Mouse (Mus musculus): ENCODE measurements at regions not wholly inside any gene's neighbourhood (a gene's known extent, or its start where the extent isn't known, plus 50 kb on each side); places are given as distances from the start of the nearest gene placed in this dataset.
A peak's percentile ranks its signal among the peaks of the same experiment; 100 is the strongest.

GRCm38 (mm10) chr14:91539181-91539580, 2351.3 kb downstream of the Pcdh9 start:
- Histone ChIP-seq H3K4me3 (replicated peaks; ENCODE audit: insufficient read depth, low read depth, low read length) (no peak overlapping the region), H3K27me3 (ENCODE audit: control insufficient read depth, insufficient read depth, low read length) (no peaks in the 10 kb centered on the region), H3K27ac (ENCODE audit: insufficient read depth, low read length) (no peak overlapping the region), H3K4me1 (ENCODE audit: control insufficient read depth, insufficient read depth, low read length) (no peaks in the 10 kb centered on the region)
- DNase-seq: no peak
- TF ChIP-seq CTCF (IDR thresholded peaks at IDR 0.05; ENCODE audit: borderline replicate concordance, insufficient read depth, low read depth, low read length) (no peak), POLR2A (IDR thresholded peaks at IDR 0.05; ENCODE audit: borderline replicate concordance, insufficient read depth, low read length) (no peak)

- DNase-seq: no peak
- no peaks in the 10 kb centered on the region for H3K27me3 ChIP-seq (ENCODE audit: control insufficient read depth, insufficient read depth, low read length)
- no peak overlapping the region for H3K27ac ChIP-seq (ENCODE audit: insufficient read depth, low read length)
- H3K4me1 ChIP-seq (ENCODE audit: control insufficient read depth, insufficient read depth, low read length): no peaks in the 10 kb centered on the region
- no peak overlapping the region for H3K4me3 ChIP-seq (replicated peaks; ENCODE audit: insufficient read depth, low read depth, low read length)
- WGBS: 30% methylated on average over 1 of the region's 1 CpGs
- TF ChIP-seq POLR2A (IDR thresholded peaks at IDR 0.05; ENCODE audit: borderline replicate concordance, insufficient read depth, low read length) (no peak), CTCF (IDR thresholded peaks at IDR 0.05; ENCODE audit: borderline replicate concordance, insufficient read depth, low read depth, low read length) (no peak)
These were observed 2355.5 kb downstream of the Pcdh9 start for GRCm38 (mm10) chr14:91534931-91535330.

- H3K27me3 ChIP-seq (ENCODE audit: control insufficient read depth, insufficient read depth, low read length): no peaks in the 10 kb centered on the region
- H3K27ac ChIP-seq (ENCODE audit: insufficient read depth, low read length): no peak overlapping the region
- no peak for TF ChIP-seq CTCF (IDR thresholded peaks at IDR 0.05; ENCODE audit: borderline replicate concordance, insufficient read depth, low read depth, low read length)
- no peak for TF ChIP-seq POLR2A (IDR thresholded peaks at IDR 0.05; ENCODE audit: borderline replicate concordance, insufficient read depth, low read length)
- WGBS: 0% methylated on average over 1 of the region's 1 CpGs
- H3K4me3 ChIP-seq (replicated peaks; ENCODE audit: insufficient read depth, low read depth, low read length): no peak overlapping the region
- no peaks in the 10 kb centered on the region for H3K4me1 ChIP-seq (ENCODE audit: control insufficient read depth, insufficient read depth, low read length)
- peak; percentile 50 to 90 for DNase-seq
These were observed 2392.0 kb downstream of the Pcdh9 start for GRCm38 (mm10) chr14:91498449-91498848.

- Histone ChIP-seq H3K4me1 (ENCODE audit: control insufficient read depth, insufficient read depth, low read length) (peaks cover 3% of the 10 kb centered on the region), H3K27me3 (ENCODE audit: control insufficient read depth, insufficient read depth, low read length) (no peaks in the 10 kb centered on the region), H3K27ac (ENCODE audit: insufficient read depth, low read length) (no peak overlapping the region), H3K4me3 (replicated peaks; ENCODE audit: insufficient read depth, low read depth, low read length) (no peak overlapping the region)
- 70% methylated on average over 3 of the region's 3 CpGs for WGBS
- DNase-seq: no peak
- TF ChIP-seq POLR2A (IDR thresholded peaks at IDR 0.05; ENCODE audit: borderline replicate concordance, insufficient read depth, low read length) (no peak), CTCF (IDR thresholded peaks at IDR 0.05; ENCODE audit: borderline replicate concordance, insufficient read depth, low read depth, low read length) (no peak)
These were observed 2412.1 kb downstream of the Pcdh9 start for GRCm38 (mm10) chr14:91478358-91478870.

- 27% methylated on average over 3 of the region's 3 CpGs for WGBS
- peak in 1 of 2 experiments; percentile 81 for DNase-seq
- Histone ChIP-seq H3K27me3 (ENCODE audit: control insufficient read depth, insufficient read depth, low read length) (no peaks in the 10 kb centered on the region), H3K4me1 (ENCODE audit: control insufficient read depth, insufficient read depth, low read length) (no peaks in the 10 kb centered on the region; the same call in 1 of the 2 replicates), H3K27ac (ENCODE audit: insufficient read depth, low read length) (no peak overlapping the region), H3K4me3 (replicated peaks; ENCODE audit: insufficient read depth, low read depth, low read length) (no peak overlapping the region)
- TF ChIP-seq CTCF (IDR thresholded peaks at IDR 0.05; ENCODE audit: borderline replicate concordance, insufficient read depth, low read depth, low read length): no peak
- no peak for TF ChIP-seq POLR2A (IDR thresholded peaks at IDR 0.05; ENCODE audit: borderline replicate concordance, insufficient read depth, low read length)
These were observed 2426.6 kb downstream of the Pcdh9 start for GRCm38 (mm10) chr14:91463910-91464309.

- 96% methylated on average over 2 of the region's 2 CpGs for WGBS
- Histone ChIP-seq H3K4me1 (ENCODE audit: control insufficient read depth, insufficient read depth, low read length) (no peaks in the 10 kb centered on the region; the same call in 1 of the 2 replicates), H3K27ac (ENCODE audit: insufficient read depth, low read length) (no peak overlapping the region), H3K4me3 (replicated peaks; ENCODE audit: insufficient read depth, low read depth, low read length) (no peak overlapping the region), H3K27me3 (ENCODE audit: control insufficient read depth, insufficient read depth, low read length) (no peaks in the 10 kb centered on the region)
- no peak for TF ChIP-seq CTCF (IDR thresholded peaks at IDR 0.05; ENCODE audit: borderline replicate concordance, insufficient read depth, low read depth, low read length)
- no peak for TF ChIP-seq POLR2A (IDR thresholded peaks at IDR 0.05; ENCODE audit: borderline replicate concordance, insufficient read depth, low read length)
- DNase-seq: no peak
These were observed 2427.8 kb downstream of the Pcdh9 start for GRCm38 (mm10) chr14:91462671-91463070.

- no peak for DNase-seq
- Histone ChIP-seq H3K4me1 (ENCODE audit: control insufficient read depth, insufficient read depth, low read length) (no peaks in the 10 kb centered on the region), H3K4me3 (replicated peaks; ENCODE audit: insufficient read depth, low read depth, low read length) (no peak overlapping the region), H3K27ac (ENCODE audit: insufficient read depth, low read length) (no peak overlapping the region), H3K27me3 (ENCODE audit: control insufficient read depth, insufficient read depth, low read length) (no peaks in the 10 kb centered on the region)
- no peak for TF ChIP-seq POLR2A (IDR thresholded peaks at IDR 0.05; ENCODE audit: borderline replicate concordance, insufficient read depth, low read length)
- no peak for TF ChIP-seq CTCF (IDR thresholded peaks at IDR 0.05; ENCODE audit: borderline replicate concordance, insufficient read depth, low read depth, low read length)
- 93% methylated on average over 4 of the region's 4 CpGs for WGBS
These were observed 2431.7 kb downstream of the Pcdh9 start for GRCm38 (mm10) chr14:91458756-91459155.

All from cerebellum, adult 2 months (tissue).